Mouse (Mus musculus): ENCODE measurements at regions not wholly inside any gene's neighbourhood (a gene's known extent, or its start where the extent isn't known, plus 50 kb on each side); places are given as distances from the start of the nearest gene placed in this dataset.
"Not testable (repeated sequence)": the region's sequence is repeated elsewhere in the genome, so short reads cannot be mapped to it uniquely, and the experiment has no call there.

- no peak for DNase-seq
These were observed 107.7 kb upstream of the Cwc22 start for GRCm38 (mm10) chr2:78053910-78054309.

GRCm38 (mm10) chr2:78050542-78050941, 104.4 kb upstream of the Cwc22 start:
- no peak for DNase-seq

- DNase-seq, result peak; percentile 85
These were observed 103.2 kb upstream of the Cwc22 start for GRCm38 (mm10) chr2:78049248-78049874.

GRCm38 (mm10) chr2:78048706-78049055, 102.5 kb upstream of the Cwc22 start:
- DNase-seq, result no peak

- peak; percentile 16 for DNase-seq
These were observed 102.0 kb upstream of the Cwc22 start for GRCm38 (mm10) chr2:78048030-78048705.

- no peak for DNase-seq
These were observed 81.1 kb upstream of the Cwc22 start for GRCm38 (mm10) chr2:78027319-78027718.

- no peak for DNase-seq
These were observed 80.6 kb upstream of the Cwc22 start for GRCm38 (mm10) chr2:78026808-78027207.

GRCm38 (mm10) chr2:78025651-78026435, 79.7 kb upstream of the Cwc22 start:
- no peak for DNase-seq

GRCm38 (mm10) chr2:78024981-78025565, 78.9 kb upstream of the Cwc22 start:
- DNase-seq, result no peak

GRCm38 (mm10) chr2:78023916-78024685, 77.9 kb upstream of the Cwc22 start:
- DNase-seq, result no peak

- no peak for DNase-seq
These were observed 77.2 kb upstream of the Cwc22 start for GRCm38 (mm10) chr2:78023416-78023815.

GRCm38 (mm10) chr2:78022756-78023155, 76.6 kb upstream of the Cwc22 start:
- DNase-seq, result no peak

GRCm38 (mm10) chr2:78021905-78022304, 75.7 kb upstream of the Cwc22 start:
- DNase-seq, result no peak

GRCm38 (mm10) chr2:78021356-78021900, 75.3 kb upstream of the Cwc22 start:
- no peak for DNase-seq

- no peak for DNase-seq
These were observed 74.3 kb upstream of the Cwc22 start for GRCm38 (mm10) chr2:78020516-78020915.

- DNase-seq, result no peak
These were observed 73.7 kb upstream of the Cwc22 start for GRCm38 (mm10) chr2:78019916-78020315.

- DNase-seq, result not testable (repeated sequence)
These were observed 66.3 kb upstream of the Cwc22 start for GRCm38 (mm10) chr2:78012441-78012840.

GRCm38 (mm10) chr2:78011821-78012220, 65.6 kb upstream of the Cwc22 start:
- DNase-seq, result no peak

- no peak for DNase-seq
These were observed 65.1 kb upstream of the Cwc22 start for GRCm38 (mm10) chr2:78011051-78011800.

- no peak for DNase-seq
These were observed 64.0 kb upstream of the Cwc22 start for GRCm38 (mm10) chr2:78010066-78010690.

- no peak for DNase-seq
These were observed 61.9 kb upstream of the Cwc22 start for GRCm38 (mm10) chr2:78008094-78008493.

Data from kidney, adult 9 months (tissue).